Mouse (Mus musculus): ENCODE measurements around the gene Carns1.

GRCm38 (mm10) chr19:4145936-4146335 is 29.3 kb downstream of the Carns1 start:
- TF ChIP-seq EP300 (IDR thresholded peaks at IDR 0.05), result no peak
- TF ChIP-seq CTCF (IDR thresholded peaks at IDR 0.05), result no peak
